Mouse (Mus musculus) E14TG2a.4 (cell line): ENCODE measurements around the gene Cxcl10.
"Not testable (repeated sequence)": the region's sequence is repeated elsewhere in the genome, so short reads cannot be mapped to it uniquely, and the experiment has no call there.

Experiments
- CTCF ChIP-seq: conservative IDR thresholded peaks from 2 replicates; pipeline ENCODE4 v1.5.1; 2014; ENCODE audit warnings: low read length
- POU5F1 ChIP-seq: IDR thresholded peaks from 2 replicates; pipeline ENCODE4 v1.6.1; 2014; ENCODE audit warnings: low read length, borderline replicate concordance

DNA sequence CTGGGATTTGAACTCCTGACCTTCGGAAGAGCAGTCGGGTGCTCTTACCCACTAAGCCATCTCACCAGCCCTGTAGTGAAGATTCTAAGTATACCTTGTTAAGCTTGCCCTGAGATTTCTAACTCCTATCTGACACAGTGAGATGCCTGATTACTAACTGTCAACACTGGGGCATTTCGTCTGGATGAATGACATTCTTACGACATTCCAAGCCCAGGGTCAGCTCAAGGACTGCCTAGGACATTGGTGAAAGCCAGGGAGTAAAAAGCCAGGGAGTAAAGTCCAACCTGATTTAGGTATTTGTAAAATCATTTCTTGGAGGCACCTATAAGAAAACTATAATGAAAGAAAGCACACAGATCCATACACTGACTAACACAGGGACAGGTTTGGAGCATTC, 4.0 kb upstream of the Cxcl10 start:
- not testable (repeated sequence) for TF ChIP-seq CTCF, POU5F1
